Mouse (Mus musculus) frontal cortex, adult (tissue): ENCODE measurements around the gene Ripor2.

Experiments
- ATAC-seq: cut with Nextera tagmentation; 2 replicates; pipeline ENCODE4 v1.9.2; 2017; ENCODE audit warnings: mild to moderate bottlenecking, moderate library complexity, mixed read lengths; ENCODE audit not compliant: low TSS enrichment

Gene Ripor2

DNA sequence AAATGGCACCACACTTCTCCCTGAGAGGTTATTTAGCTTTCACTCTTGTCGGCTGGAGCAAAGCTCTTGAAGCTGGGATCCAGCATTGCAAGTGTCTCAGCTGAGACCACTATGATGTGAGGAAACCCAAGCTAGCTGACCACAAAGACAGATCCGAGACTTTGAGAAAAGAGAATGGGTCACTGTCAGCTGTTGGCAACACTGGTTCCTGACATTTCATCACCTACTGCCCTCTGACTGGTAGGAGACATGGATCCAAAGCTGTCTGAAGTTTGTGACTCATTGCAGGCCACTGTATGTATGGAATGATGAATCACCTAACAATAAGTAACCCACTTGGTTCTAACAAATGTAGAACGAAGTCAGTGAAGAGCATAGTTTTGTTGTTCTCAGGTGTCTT is 64.3 kb downstream of the Ripor2 start:
- no peak for ATAC-seq

DNA sequence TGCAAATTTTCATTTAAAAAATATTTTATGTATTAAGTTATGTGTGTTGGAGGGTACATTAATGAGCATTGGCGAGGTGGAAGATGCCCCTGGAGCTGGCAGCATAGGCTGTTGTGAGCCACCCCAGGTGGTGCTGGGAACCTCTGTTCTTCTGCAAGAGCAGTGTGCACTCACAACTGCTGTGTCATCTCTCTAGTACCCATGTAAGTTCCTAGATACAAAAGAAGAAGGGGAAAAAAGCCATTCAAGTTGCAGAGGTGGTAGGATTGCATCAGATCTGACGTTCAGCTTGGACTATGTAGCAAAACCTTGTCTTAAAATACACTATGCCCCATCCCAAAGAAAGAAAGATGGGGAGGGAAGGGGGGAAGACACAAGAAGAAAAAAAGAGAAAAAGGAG is 65.5 kb downstream of the Ripor2 start:
- ATAC-seq, result no peak

GRCm38 (mm10) chr13:24648027-24648426 is 66.0 kb downstream of the Ripor2 start:
- ATAC-seq, result peak; percentile 68

- ATAC-seq, result no peak
Measured at GRCm38 (mm10) chr13:24648668-24649067, 66.7 kb downstream of the Ripor2 start.

DNA sequence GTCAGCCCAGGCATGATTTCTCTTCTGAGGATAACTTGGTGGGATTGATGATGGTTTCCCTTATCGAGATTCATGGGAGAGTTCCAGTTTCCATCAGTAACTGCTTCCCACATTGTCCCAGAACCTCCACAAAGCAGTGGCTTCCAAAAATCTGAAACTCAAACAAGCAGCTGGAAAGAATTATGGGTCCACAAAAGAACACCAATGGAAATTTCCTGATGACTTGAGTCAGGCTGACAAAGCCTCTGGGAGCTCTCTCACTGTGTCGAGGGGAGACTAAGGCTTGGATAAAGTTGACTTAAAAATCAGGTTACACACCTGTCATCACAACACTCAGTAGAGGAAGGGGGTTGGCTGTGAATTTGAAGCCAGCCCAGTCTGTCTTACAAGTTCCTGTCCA is 67.1 kb downstream of the Ripor2 start:
- no peak for ATAC-seq

- ATAC-seq, result no peak
Measured at GRCm38 (mm10) chr13:24651018-24651417, 69.0 kb downstream of the Ripor2 start.

- peak; percentile 22; the same call in 1 of the 2 replicates for ATAC-seq
Measured at GRCm38 (mm10) chr13:24654919-24655635, 73.1 kb downstream of the Ripor2 start.

- ATAC-seq, result no peak
Measured at GRCm38 (mm10) chr13:24656719-24657497, 74.9 kb downstream of the Ripor2 start.

- ATAC-seq, result no peak
Measured at GRCm38 (mm10) chr13:24666763-24667162, 84.8 kb downstream of the Ripor2 start.

DNA sequence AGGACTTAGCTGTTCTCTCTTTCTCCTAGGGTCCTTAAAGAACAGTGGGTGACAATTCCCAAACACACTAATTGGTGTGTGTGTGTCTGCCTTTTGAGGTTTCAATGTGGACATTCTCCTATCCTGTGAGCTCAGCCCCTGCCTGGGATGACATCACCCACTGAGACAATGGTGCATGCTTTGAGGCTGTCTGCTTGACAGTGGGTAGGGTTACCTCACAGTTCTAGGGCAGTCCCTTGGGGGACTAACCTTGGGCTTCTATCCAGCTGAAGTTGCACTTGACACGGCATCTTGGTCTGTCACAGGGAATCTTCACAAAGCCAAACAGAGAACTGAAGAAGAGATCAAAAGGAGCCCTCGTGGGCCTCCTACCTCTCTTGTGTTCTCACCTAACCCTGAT is 86.6 kb downstream of the Ripor2 start:
- ATAC-seq, result no peak

DNA sequence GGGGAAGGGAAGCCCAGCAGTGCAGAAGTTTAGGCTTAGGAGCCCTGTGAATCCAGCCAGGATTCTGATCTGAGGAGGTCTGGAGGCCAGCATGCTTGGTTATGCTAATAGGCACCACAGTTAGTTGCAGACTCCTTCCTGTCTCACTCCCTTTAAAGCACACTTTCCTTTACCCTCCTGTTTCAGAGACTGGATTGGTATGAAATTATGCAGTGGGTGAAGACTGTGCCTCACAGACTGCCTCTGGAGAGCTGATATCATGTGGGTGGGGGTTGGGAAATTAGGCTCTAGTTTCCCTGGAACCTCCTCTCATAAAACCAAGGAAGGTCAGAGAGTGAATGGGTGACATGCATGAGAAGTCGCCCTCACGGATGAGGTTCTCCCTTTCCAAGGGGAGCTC is 88.7 kb downstream of the Ripor2 start:
- ATAC-seq, result no peak

DNA sequence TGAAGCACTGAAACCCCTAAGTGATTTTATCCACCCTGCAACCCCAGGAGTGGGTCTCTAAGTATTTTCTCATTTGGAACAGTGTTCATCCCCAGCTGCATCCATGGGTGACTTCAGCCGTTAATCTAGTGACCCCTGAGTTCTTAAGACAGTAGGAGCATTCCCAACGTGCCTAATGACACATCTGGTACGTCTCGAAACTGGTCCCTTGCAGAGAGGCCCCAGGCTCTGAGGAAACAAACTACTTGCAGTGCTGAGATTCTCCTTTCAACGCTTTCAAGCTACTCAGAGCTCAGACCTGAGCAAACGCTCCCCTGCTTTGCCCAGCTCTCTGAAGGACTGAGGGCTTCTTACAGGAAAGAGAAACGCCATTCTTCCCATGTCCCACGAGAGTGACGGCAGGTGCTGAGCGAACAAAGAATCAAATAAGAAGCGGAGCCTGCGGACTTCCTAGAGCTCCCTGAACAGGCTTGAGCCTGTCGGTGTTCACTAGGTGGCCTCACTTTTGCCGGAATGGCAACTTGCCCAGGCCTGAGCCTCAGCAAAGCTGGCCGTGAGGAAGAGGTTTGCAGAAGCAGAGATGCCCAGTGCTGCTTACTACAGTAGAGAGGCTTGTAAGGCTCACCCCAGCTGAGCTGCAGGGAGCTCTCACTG is 97.2 kb downstream of the Ripor2 start:
- ATAC-seq, result no peak

- no peak for ATAC-seq
Measured at GRCm38 (mm10) chr13:24680951-24681350, 99.0 kb downstream of the Ripor2 start.

DNA sequence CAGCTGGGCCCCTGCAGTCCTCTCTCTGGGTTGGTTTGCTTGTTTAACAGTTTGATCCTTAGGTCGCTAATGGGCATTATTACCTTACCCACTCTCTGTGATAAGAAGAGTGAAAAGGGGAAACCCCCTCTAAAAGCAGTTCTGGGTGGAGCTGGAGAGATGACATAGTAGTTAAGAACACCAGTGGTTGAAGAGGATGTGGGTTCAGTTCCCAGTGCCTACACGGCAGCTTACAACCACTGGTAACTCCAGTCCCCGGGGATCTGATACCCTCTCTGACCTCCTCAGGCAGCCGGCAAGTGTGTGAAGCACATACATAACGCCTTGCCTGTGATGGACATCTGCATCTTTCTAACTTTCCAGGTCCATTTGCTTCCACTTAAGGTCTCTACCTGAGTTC is 100.4 kb downstream of the Ripor2 start:
- ATAC-seq, result no peak

DNA sequence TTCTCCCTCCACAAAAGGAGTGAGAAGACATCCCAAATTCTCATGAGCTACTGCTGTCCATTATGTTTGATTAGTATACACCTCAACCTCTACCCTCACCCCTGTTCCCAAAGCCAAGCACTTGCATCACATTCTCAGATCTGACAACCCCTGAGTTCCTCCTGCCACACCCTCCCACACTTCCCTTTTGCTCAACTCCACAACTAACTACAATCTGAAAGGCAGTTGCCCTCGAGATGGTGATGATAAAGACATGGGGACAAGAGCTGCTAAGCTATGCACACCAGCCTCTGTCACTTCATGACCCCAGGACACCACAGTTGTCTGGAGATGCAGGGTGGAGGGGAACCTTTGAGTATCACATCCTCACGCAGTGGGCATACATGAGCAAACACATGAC is 102.5 kb downstream of the Ripor2 start:
- no peak for ATAC-seq

DNA sequence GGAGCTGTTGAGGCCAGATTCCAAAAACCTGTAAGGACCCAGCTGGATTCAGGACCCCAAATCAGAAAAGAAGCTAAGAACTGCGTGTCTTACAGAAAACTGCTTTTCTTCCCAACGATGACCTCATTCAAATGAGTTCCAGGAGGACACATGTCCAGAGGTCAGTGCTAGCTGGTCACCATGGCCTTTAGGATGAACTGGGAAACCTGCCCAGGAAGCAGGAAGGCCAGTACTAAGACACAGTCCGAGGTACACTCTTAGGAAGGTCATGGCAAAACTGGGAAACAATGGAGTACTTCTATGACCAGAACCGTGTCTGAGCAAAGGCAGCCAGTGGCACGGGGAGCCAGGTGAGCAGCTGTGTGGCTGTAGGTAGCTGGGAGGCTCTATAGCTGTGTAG is 103.9 kb downstream of the Ripor2 start:
- ATAC-seq, result no peak

DNA sequence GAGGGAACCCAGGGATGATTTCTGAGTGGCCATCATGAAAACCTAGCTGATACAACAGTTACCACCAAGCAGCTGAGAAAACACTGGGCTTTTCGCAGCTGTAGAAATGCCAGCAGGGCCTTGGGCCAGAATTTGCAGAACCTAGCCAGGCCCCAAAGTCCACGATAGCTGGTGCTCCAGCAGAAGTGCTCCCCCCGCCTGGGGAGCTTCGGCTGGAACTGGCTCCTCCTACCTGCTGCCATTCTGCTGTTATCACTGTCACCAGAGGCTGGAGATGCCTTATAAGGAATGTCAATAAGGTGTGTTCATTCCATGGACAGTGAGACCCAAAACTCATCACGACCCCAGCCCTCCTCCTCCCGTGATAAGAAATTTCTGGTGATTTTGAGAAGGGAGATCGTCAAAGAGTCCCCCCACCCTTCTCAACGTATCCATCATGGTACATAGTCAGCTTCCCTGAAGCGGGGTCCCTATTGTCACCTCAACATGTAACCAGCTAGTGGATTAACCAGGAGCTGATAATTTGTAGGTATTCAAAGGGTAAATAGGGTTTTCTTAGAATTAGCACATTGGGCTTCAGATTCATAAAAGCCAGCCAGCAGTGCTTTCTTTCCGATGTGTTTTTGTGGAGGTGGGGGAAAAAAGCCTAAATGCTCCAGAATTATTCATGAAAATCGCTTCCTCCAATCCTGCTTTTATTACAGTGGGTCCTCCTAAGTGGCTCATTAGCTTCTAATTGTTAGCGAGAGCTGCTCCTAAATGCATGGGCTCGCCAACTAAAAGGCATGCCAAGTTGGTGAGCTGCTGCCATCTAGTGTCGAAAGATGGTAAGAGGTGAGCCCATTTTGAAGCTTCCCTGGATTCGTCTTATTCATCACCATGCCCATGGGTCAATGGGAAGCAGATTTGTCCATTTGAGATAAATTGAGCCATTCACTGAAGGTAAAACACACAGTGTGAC is 105.0 kb downstream of the Ripor2 start:
- peak; percentile 82 for ATAC-seq

- no peak for ATAC-seq
Measured at GRCm38 (mm10) chr13:24693312-24693711, 111.3 kb downstream of the Ripor2 start.

DNA sequence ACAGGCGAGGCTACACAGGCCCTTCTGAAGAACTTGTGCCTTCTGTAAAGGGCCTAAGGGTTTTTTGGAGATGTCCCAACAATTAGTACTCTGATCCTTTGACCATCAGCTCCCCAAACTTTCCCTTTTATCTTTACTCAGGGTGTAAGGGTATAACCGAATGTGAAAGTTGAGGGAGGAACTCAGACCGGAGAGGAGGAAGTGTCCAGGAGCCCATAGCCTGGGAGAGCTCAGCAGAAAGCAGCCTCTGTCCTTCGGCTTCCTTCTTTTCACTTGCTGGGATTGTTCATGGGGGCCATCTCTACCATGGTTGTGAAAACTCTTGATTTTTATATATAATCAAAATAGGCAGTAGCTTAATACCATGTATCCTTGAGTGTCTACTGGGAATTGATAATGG is 116.8 kb downstream of the Ripor2 start:
- no peak for ATAC-seq

DNA sequence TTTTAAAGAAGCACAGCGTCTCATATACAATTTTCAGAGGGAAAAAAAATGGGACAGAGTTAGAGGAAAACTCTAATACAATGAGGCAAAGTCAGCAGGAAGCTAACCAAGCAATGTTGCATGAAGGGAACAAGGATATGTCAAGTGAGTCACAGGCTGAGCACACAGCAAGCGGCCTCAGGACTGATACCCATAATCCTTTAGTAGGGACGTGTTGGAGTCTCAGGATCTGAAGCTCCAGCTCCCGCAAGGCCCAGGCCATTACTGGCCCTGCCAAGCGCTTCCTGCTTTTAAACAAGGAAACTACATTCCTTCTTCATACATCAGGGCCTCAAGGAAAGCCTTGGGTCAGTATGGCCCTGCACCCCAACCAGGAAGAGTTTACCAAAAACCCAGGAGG is 120.1 kb downstream of the Ripor2 start:
- ATAC-seq, result no peak

DNA sequence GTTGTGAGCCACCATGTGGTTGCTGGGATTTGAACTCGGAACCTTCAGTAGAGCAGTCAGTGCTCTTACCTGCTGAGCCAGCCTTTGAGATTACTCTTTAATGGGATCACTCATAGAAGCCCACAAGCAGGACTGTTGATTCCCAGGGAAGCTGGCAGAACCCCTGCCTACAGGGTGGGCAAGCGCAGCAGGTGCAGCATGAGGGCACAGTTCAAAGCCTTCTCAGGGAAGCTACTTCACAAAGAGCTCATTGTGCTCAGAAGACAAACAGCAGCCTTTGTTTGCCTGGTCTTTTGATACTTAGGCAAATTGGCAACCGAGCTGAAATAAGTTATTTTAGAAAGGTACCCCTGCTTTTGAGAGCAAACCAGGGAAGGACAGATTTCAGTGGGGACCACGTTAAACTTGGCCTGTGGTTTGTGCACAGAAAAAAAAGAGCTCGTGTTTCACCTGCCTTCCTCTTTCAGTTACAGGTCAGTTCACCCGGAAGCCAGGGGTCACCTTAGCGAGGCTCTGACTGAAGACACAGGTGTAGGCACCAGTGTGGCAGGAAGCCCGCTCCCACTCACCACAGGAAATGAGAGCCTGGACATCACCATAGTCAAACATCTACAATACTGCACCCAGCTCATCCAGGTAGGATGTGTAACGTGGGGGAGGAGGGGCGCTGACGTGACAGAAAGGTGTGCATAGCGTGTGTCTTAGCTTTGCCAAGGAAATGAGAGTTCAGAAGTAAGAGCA is 127.8 kb downstream of the Ripor2 start:
- no peak for ATAC-seq
